Mouse (Mus musculus): ENCODE results near the gene Selenbp1.
"Not testable (repeated sequence)": the region's sequence is repeated elsewhere in the genome, so short reads cannot be mapped to it uniquely, and the experiment has no call there.

Selenbp1 gene

DNA sequence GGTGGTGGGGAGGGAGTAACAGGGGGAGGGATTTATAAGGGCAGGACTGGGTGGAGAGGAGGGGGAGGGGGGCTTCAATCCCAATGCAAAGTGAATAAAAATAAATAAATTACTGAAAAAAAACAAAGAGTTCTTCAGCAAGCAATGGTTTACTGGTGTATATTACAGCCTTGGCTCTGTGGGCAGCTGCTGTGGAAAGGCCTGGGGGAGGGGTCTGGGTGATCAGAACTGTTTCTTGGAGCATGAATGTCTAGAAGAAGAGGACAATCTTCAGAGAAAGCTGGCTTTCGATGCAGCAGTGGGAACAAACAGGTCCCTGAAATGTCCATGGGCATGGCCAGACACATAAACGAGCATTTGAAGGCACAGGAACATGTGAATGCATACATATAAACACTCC, 577 bp upstream of the Selenbp1 start:
- in situ Hi-C loops (cut with MboI, MseI): not testable (repeated sequence)

DNA sequence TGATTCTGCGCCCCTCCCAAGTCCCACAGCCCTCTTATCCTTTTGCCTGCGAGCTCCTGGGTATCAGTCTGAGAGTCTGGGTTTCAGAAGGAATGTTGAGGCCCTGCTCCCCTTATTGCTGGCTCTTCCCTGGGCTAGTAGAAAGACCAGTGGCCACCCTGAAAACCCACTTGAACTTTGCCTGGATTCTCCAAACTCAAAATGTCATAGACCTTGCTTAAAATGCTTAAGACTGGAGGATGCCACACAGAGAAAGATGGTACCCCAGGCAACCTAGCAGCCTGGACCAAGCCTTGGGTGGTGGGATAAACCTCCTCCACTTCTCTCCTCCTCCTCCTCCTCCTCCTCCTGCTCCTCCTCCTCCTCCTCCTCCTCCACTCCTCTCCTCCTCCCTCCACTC, 748 bp downstream of the Selenbp1 start:
- in situ Hi-C loops (cut with MboI, MseI): not testable (repeated sequence)

DNA sequence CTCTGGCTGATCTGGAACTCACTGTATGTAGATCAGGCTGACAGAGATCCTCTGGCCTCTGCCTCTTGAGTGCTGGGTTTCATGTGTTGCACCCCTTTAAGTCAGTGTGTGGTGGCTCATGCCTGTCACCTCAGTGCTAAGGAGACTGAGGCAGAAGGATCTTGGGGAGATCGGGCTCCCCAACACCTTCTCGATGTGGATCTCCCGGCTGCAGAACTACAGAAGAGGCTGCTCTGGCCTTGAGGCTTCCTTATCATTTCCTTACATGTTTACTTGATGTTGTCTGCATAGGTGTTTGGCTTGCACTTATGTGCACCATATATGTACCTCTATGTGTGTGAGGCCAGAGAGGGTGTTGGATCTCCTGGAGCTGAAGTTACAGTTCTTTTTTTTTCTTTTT, 1.7 kb downstream of the Selenbp1 start:
- in situ Hi-C loops (cut with MboI, MseI): not testable (repeated sequence)

DNA sequence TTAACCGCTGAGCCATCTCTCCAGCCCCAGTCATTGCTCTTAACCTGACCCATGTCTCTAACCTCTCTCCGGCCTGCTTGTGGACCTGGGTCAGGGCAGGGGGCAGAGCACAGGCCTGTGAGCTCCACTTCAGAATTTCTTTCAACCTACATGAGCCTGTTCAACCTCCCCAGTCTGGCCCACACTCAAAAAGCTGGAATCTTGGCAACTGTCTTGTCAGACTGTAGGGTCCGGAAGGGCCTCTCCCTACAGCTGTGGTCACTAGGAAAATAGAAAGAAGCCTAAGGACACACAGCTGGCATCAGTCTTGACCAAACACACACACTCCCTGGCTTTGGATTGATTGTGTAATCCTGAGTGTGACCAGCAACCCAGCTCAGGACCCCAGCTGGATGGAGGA, 2.5 kb downstream of the Selenbp1 start:
- in situ Hi-C loops (cut with MboI, MseI): loop anchor here (5.0 kb wide), 1 partner anchor 33 kb away; no protein-coding TSS in a partner anchor

DNA sequence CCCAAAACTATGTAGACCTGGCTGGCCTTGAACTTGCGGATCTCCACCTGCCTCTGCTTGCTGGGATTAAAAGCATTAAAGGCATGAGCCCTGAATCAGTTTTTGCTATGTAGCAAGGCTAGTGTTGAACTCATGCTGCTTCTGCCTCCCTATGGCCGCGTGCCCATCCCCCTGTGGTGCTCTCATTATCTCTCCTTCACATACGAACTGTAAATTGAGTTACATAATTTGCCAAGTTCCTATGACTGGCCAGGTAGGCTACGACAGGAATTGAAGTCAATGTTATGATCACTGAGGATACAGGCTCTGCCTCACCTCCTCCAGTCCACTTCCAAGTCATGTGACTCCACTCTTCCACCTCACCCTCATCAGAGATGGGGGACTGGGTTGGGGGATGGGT, 3.3 kb downstream of the Selenbp1 start:
- in situ Hi-C loops (cut with MboI, MseI): loop anchor here (5.0 kb wide), 1 partner anchor 34 kb away; no protein-coding TSS in a partner anchor

DNA sequence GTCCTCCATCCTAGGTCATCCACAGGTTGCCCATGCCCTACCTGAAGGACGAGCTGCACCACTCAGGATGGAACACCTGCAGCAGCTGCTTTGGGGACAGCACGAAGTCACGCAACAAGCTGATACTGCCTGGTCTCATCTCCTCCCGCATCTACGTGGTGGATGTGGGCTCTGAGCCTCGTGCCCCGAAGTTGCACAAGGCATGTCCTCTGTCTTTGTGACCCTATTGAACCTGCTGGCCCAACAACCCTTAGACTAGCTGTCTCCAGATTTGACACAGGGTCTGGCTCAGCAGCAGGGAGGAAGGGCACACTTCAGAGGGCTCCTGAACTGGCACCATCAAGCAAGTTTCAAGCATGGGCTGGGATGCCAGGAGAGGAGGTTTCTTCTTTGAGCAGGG, 4.3 kb downstream of the Selenbp1 start:
- in situ Hi-C loops (cut with MboI, MseI): loop anchor here (5.0 kb wide), 1 partner anchor 35 kb away; no protein-coding TSS in a partner anchor

DNA sequence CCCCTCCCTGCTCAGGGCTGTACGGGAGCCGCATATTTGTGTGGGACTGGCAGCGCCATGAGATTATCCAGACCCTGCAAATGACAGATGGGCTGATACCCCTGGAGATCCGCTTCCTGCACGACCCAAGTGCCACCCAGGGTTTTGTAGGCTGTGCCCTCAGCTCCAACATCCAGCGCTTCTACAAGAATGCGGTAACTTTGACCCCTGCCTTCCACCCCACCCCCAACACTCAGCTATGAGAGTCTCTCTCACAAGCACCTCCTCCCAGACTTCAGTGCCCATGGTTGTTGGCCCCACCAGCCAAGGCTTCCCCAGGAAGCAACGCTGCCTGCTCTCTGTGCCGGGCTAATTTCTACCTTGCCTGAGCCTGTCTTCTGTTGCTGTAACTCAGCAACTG, 7.2 kb downstream of the Selenbp1 start:
- in situ Hi-C loops (cut with MboI, MseI): loop anchor here (5.0 kb wide), 1 partner anchor 238 kb away; no protein-coding TSS in a partner anchor

DNA sequence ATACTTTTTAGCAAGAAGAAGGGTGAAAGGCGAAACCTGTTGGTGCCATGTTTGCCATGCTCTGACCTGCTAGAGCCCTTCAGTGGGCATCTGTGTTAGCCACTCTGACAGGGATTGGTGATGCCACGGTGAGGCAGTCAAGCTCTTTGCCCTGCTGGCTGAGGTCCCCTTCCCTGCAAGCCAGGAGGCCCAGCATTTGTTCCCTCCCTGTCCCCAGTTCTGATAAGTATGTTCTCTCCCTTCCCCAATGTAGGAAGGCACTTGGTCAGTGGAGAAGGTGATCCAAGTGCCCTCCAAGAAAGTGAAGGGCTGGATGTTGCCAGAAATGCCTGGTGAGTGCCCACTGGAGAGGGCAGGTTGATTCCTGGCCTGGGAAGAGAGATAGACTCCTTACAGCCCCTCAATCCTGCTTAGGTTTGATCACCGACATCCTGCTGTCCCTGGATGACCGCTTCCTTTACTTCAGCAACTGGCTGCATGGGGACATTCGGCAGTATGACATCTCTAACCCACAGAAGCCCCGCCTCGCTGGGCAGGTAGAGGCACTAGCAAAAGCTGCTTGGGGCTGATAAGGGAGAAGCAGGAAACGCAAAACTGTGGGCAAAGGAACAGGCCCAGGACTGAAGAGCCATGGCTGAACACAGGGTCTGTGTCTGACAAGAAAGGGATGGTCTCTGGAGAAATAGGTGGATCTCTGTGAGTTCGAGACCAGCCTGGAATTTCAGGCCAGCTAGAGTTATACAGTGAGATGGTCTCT, 9.5 kb downstream of the Selenbp1 start:
- in situ Hi-C loops (cut with MboI, MseI): loop anchor here (5.0 kb wide), 1 partner anchor 240 kb away; no protein-coding TSS in a partner anchor

DNA sequence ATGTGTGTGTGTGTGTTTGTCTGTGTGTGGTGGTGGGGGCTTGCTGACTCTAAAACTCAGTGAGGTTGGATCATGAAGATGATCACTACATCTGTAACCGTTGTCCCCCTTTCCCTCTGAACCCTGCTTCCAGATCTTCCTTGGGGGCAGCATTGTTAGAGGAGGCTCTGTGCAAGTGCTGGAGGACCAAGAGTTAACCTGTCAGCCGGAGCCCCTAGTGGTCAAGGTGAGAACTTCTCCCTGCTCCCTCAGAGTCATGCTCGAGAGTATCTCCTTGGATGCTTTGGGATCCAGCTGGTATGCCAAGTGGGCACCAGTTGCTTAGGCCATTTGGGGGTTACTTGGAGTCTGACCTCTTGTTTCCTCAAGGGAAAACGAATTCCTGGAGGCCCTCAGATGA, 10.8 kb downstream of the Selenbp1 start:
- in situ Hi-C loops (cut with MboI, MseI): loop anchor here (5.0 kb wide), 1 partner anchor 241 kb away; no protein-coding TSS in a partner anchor

DNA sequence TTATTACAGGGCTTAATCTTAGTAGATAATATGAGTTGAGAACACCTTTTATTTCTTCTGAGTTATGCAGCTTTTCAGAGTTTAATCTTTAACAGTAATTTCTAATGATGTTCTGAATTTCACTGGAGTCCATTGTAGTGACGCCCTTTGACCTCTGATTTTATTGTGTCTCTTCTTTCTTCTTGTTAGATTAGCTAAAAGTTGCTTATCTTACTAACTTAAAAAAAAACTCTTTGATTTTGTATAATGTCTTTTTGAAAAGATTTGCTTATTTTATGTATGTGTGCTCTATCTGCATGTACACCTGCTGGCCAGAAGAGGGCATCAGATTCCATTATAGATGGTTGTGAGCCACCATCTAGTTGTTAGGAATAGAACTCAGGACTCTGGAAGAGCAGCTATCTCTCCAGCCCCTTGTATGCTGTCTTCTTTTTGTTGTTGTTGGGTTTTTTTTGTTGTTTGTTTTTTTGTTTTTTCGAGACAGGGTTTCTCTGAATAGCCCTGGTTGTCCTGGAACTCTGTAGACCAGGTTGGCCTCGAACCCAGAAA, 15.3 kb downstream of the Selenbp1 start:
- in situ Hi-C loops (cut with MboI, MseI): no loop called here

DNA sequence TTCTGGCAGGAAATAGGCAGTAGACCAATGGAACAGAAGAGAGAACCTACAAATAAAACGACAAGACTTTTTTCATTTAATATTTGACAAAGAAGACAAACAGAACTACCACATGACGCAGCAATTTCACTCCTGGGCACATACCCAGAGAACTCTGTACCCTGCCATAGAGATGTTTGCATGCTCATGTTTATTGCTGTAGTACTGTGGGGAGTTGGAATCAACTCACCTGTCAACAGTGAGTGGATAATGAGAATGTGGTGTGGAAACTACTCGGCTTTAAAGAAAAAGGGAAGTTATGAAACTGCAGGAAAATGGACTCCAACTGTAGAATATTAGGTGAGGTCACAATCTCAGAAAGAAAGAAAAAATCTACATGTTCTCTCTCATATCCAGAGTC, 16.8 kb downstream of the Selenbp1 start:
- in situ Hi-C loops (cut with MboI, MseI): no loop called here

DNA sequence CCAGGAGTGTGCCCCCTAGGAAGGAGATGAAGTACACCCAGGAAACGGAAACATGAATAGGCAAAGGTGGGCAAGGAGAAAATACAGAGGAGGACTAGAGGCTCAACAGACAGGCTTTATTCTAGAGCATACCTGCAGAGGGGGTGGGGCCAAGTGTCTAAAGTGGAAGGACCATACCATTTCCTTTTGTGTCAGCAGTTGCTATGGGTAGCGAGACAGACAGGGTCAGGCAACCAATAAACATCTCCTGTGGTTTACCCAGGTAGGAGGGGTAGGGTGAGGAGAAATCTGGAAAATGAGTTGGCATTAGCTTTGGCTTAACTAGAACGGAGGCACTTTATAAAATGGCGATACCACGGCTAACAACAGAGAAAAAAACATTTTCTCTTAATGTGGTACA, 19.9 kb downstream of the Selenbp1 start:
- in situ Hi-C loops (cut with MboI, MseI): no loop called here

DNA sequence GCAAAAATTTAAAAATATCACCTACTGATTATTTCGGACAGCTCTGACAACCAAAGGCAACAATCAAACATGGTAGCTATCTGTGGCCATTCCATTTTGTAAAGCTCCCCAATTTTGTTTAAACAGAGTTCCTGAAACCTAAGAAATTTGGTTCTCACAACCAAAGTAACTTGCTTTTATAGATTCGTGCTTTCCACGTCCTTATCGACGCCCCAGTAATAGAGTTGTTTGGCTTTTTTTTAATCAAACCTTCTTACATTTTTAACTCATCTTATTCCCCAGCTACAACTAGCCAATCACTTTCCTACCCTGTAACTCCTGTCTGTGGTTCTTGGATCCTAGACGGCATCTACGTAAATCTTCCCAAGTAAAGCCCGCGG, 20.5 kb downstream of the Selenbp1 start:
- in situ Hi-C loops (cut with MboI, MseI): no loop called here

DNA sequence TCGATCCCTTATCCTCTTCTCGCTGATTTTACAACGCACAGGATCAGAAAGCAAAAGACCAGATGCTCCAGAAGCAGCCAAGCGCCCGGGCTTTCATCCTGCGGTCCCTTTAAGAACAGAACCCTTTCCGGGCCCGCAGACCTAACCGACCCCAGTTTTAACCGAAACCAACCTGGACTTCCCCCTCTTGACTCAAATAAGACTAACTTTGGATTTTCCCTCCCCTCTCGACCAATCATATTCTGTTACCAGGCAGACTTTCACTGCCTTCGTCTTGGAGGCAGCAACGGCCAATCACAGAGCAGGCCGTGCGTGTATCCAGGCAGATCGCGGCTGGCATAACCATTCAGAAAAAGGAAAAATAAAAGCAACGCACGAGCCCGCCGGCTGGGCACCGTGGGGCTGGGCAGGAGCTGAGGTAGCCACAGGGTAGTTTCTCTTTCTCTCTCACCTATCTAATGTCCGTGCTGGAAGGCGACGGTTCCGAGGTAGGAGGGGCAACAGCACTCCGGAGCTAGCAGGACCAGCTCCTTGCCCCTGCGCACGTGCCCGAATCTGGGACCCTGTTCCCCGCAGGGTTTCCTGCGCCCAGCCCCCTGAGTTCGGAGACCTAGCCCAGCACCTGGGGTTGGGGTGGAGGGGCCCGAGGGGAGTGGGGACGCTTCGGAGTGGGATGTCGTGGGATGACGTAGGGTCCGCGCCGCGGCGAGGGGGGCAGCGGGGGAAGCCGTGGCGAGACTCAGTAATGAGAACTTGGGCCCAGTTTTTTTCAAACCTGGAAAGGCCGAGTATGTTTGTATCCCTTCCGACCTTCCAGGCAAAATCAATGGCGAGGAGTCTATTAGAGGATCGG, 21.1 kb downstream of the Selenbp1 start, which contains the start of gene Rfx5:
Gene Rfx5, plus strand, starts transcription at position 312 of the 853 bp plus-strand sequence.
- in situ Hi-C loops (cut with MboI, MseI): no loop called here

DNA sequence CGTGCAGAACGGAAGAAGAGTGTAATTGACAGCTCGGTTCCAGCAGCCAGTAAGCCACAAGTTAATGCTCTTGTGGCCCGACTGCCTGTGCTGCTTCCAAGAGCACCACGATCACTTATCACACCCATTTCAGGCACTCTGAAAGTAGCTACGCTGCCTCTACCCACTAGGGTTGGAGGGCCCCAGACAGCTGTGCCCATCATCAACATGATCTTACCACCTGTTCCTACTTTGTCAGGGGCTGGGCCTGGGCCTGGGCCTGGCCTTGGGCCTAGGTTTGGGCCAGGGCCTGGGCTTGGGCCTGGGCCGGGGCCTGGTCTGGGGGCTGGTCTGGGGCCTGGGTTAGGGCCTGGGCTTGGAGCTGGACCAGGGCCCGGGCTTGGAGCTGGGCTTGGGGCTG, 25.4 kb downstream of the Selenbp1 start:
- in situ Hi-C loops (cut with MboI, MseI): loop anchor here (5.0 kb wide), 1 partner anchor 39 kb away; no protein-coding TSS in a partner anchor

DNA sequence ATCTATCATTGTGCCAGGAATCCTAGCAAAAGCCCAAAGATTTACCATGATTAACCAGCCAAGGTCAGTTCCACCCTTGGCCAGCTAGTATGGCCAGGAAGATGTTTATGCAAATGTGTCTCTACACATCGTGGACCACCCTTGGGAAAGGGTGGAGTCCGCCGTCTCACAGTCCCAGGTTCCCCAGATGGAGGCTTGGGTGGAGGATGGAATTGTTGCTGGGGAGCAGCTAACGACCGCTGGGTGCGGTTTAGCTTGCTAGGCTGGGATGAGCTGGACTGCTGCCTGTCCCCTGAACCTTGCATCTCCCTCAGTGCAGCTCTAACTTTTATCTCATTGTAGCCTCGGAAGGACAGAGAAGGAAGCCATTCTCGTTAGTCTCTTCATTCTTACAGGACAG, 27.0 kb downstream of the Selenbp1 start:
- in situ Hi-C loops (cut with MboI, MseI): loop anchor here (5.0 kb wide), 1 partner anchor 37 kb away; no protein-coding TSS in a partner anchor

DNA sequence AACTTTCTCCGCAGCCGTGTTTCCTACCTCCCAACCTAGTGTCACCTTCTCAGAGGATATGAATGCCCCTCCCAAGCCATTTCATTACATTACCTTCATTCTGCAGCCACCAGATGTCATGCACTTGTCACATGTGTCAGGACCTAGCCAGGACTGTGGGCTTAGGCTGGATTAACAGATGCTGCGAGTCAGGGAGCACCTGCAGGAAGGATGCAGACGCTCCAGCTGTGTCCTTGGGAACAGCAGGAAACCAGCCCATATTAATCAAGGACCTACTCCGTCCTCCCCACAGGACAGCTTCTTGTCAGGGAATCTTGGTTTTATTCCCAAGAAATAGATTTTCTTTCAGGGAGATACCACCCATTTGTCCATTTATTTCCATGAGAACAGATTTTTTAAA, 27.5 kb downstream of the Selenbp1 start:
- in situ Hi-C loops (cut with MboI, MseI): no loop called here

DNA sequence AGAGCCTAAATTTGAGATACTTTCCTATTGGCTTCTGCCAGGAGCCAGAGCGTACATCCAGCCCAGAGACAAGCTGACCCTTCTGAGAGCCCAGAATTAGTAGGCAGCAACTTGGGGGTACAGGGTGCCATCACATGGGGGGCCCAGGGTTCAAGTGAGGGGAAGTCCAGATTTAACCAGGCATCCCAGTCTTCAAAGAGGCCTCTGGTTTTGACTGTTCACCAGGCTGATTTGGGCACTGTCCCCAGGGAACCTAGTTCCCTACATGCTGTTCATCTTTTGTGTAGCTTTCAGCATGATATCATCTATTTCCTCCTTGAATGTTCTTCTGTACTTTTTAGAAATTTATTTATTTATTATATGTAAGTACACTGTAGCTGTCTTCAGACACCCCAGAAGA, 32.1 kb downstream of the Selenbp1 start:
- in situ Hi-C loops (cut with MboI, MseI): no loop called here

DNA sequence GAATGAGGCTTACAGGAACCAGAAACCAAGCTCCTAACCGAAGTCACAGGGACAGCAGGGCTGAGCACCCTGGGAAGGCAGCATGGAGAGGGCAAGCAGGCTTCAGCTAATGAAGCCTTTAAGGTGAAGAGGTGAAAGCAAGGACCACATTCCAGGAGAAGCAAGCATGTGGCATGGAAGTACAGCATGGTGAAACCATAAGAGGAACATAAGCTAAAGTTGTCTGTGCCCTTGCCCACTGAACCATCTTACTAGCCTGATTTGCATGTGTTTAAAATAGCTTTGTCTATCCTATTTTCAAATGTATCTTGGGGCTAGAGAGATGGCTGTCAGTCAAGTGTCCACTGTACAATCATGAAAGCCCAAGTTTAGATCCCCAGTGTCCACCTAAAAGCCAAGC, 33.0 kb downstream of the Selenbp1 start:
- in situ Hi-C loops (cut with MboI, MseI): no loop called here

DNA sequence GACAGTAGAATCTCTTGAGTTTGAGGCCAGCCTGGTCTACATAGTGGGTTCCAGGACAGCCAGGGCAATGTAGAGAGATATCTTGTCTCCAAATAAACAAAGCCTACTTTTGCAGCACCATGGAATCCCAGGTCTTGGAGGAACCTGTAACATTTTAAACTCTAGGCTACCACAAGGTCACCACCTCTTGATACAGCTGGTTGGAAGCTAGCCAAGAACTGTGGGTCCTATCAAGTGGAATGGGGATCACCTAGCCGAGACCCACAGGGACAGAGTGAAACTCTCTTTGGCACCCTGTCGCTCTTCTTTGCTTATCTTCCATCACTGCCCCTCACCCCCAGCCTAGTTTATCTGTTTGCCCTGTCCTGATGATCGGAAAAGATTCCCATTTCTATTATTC, 39.7 kb downstream of the Selenbp1 start:
- in situ Hi-C loops (cut with MboI, MseI): no loop called here

DNA sequence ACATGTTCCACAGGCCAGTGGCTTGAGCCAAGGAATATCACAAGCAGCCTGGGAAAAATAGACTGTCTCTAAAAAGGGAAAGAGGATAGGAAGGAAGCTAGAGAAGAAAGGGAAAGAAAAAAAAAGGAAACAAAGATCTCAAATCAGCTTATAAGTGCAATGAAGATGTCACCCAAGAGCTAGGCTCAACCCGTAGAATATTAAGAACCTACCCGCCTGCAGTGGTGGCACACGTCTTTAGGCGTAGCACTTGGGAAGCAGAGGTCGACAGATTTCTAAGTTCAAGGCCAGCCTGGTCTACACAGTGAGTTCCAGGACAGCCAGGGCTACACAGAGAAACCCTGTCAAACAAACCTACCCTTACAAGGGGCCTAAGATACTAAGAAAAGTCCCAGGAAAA, 40.8 kb downstream of the Selenbp1 start:
- in situ Hi-C loops (cut with MboI, MseI): no loop called here

DNA sequence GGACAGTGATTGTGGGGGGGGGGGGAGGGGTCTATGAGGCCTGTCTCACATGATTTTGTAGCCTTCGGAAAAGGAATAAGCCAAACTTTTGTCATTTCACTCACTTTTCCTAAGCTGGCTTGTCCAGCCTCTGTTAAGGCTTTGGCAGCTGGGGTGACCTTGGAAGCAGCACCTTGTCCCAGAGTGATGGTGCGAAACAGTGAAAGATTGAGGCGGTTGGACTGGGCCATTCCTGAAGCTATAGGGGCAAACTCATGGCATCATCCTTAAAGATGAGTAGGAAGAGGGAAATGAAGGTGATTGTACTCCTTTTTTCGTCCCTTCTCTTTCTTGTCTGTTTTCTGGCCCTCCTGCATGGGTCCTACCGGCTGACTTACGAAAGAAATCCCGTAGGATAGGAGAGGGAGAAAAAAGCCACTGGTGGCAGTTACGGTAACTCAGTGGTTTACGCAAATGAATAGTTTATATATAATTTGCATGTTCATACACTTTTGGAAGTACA, 41.2 kb downstream of the Selenbp1 start:
- in situ Hi-C loops (cut with MboI, MseI): no loop called here
